In genomic region chr16:94122347-94122746, GRCm38 (mm10) we compare ENCODE assay signal across 27 mouse cellular contexts. TPM values are rescaled to one million over a fixed set of nuclear protein-coding genes. Genes with fewer than 3 reads are reported as not detected.
DNase-seq lines count a peak whose midpoint lies in the region; ATAC-seq and TF ChIP-seq lines count a peak whose summit lies in the region.
"Had no signal": no experiment of that assay in that cellular context is flagged by ENCODE, and none has a peak within 500 bp of the region (broad histone marks: within the 10 kb centered on the region; RNA-seq: fewer than 3 reads in every experiment).

No protein-coding gene starts in this region.

- peak; percentile 1 for DNase-seq in gastrocnemius, postnatal 14 days
- no peak for DNase-seq in gastrocnemius, postnatal 36 days
- no peak for DNase-seq in left cerebral cortex, adult 2 months (ENCODE audit: extremely low spot score in 1 of 2, low spot score in 2 of 2)
- DNase-seq in c-Kit-positive CD71-positive TER-119-positive erythroid progenitor cells, embryonic 14.5 days (ENCODE audit: low spot score), result no peak
- DNase-seq in cerebellum, adult 8-10 months, result no peak
- DNase-seq: adrenal gland, adult 8-10 months; adrenal gland, postnatal 25 days; cerebellum, adult 9-11 months; cerebellum, postnatal 25 days; embryo, embryonic 11 days; gastrocnemius, postnatal 10 days; heart, adult 2 months; heart, postnatal 14 days; heart, postnatal 4 days had no signal

- no peak overlapping the region for H3K27ac ChIP-seq in left cerebral cortex, adult 2 months
- H3K27ac ChIP-seq: embryonic facial prominence, embryonic 10.5 days; embryonic facial prominence, embryonic 13.5 days; forebrain, embryonic 13.5 days; heart, adult 2 months; heart, embryonic 10.5 days; heart, embryonic 13.5 days; hindbrain, embryonic 12.5 days; hindbrain, embryonic 15.5 days had no signal

- no peak for TF ChIP-seq CTCF in left cerebral cortex, adult 2 months (IDR thresholded peaks at IDR 0.05)

- intact Hi-C loops in gastrocnemius, postnatal 14 days (cut with DNase I; ENCODE audit: low total_unique reads), result no loop called here
- intact Hi-C loops in gastrocnemius, postnatal 36 days (cut with DNase I), result no loop called here
- intact Hi-C loops in left cerebral cortex, adult 2 months (cut with DNase I), result no loop called here

- no peak overlapping the region for H3K4me3 ChIP-seq in left cerebral cortex, adult 2 months
- H3K4me3 ChIP-seq: embryonic facial prominence, embryonic 10.5 days; embryonic facial prominence, embryonic 13.5 days; erythroblast, embryonic 14.5 days; forebrain, embryonic 13.5 days; heart, adult 2 months; heart, embryonic 10.5 days; heart, embryonic 13.5 days; hindbrain, embryonic 12.5 days; hindbrain, embryonic 15.5 days had no signal

- peak; percentile 57 for ATAC-seq in granulocyte monocyte progenitor cell, adult 5-6 weeks (replicated peaks; ENCODE audit: poor library complexity, severe bottlenecking)
- peak; percentile 54 for ATAC-seq in megakaryocyte progenitor cell, adult 5-6 weeks (replicated peaks; ENCODE audit: poor library complexity)
- ATAC-seq: activated CD4-positive, CD25-positive, alpha-beta regulatory T cell, adult 4 months; forebrain, embryonic 13.5 days; forebrain, embryonic 16.5 days had no signal

RNA-seq across cellular contexts. Expression of gene Sim2, which starts 37.6 kb away (rescaled TPM):
- 10 to 100 TPM in 1 of 2 experiments, 1 to 10 TPM in 1; 9.7 to 11.4 TPM for total RNA-seq in gastrocnemius, postnatal 14 days (2021)
- 10 to 100 TPM; 14.8 to 16.9 TPM for total RNA-seq in gastrocnemius, postnatal 36 days (2021)
- not detected in 2 replicates for total RNA-seq in granulocyte monocyte progenitor cell, adult 5-6 weeks (2014; fragmentation: Nextera tagmentation)
- total RNA-seq in granulocyte monocyte progenitor cell, adult 5-6 weeks (2017), result 0.09 and 0.26 TPM in 2 replicates
- total RNA-seq in megakaryocyte progenitor cell, adult 5-6 weeks (2015), result 0.35 and 0.56 TPM in 2 replicates
- 0.20 TPM in 1 of 2 replicates, not detected in the other for total RNA-seq in megakaryocyte progenitor cell, adult 5-6 weeks (2017)
- under 1 TPM in 1 of 2 experiments, not detected in 1; 0.42 TPM for total RNA-seq in left cerebral cortex, adult 2 months (2021)
- total RNA-seq: adrenal gland, adult 8-10 months; adrenal gland, postnatal 25 days; G1E; heart, adult 2 months; heart, postnatal 4 days had no signal

Comparison
In these comparisons a context has a peak if more than half of its experiments do, and no peak if none do; other contexts are left out.
1. RNA of gene Sim2, which starts 37.6 kb away (total RNA-seq): 14.8 to 16.9 TPM in gastrocnemius, postnatal 36 days and 9.7 to 11.4 TPM in gastrocnemius, postnatal 14 days; 0.42 TPM in left cerebral cortex, adult 2 months, 0.20 to 0.56 TPM in megakaryocyte progenitor cell, adult 5-6 weeks and 0.09 to 0.26 TPM in granulocyte monocyte progenitor cell, adult 5-6 weeks; every median in the first group is over 4 times any median in the second.